Mouse (Mus musculus): ENCODE results near the gene Tubb4a.
"Not testable (repeated sequence)": the region's sequence is repeated elsewhere in the genome, so short reads cannot be mapped to it uniquely, and the experiment has no call there.

Tubb4a gene

GRCm38 (mm10) chr17:57058891-57059485 is 28.6 kb downstream of the Tubb4a start, which contains the start of gene Crb3:
Gene Crb3 (plus strand): TSS chr17:57059105.
- DNase-seq (ENCODE audit: low read depth, low spot score) = no peak

- DNase-seq (ENCODE audit: low read depth, low spot score) = no peak
These were observed 31.3 kb downstream of the Tubb4a start for GRCm38 (mm10) chr17:57056246-57056645.

GRCm38 (mm10) chr17:57051679-57052078 is 35.9 kb downstream of the Tubb4a start:
- not testable (repeated sequence) for DNase-seq (ENCODE audit: low read depth, low spot score)

GRCm38 (mm10) chr17:57048816-57049215 is 38.8 kb downstream of the Tubb4a start:
- no peak for DNase-seq (ENCODE audit: low read depth, low spot score)

GRCm38 (mm10) chr17:57047406-57047805 is 40.2 kb downstream of the Tubb4a start:
- DNase-seq (ENCODE audit: low read depth, low spot score) = no peak

GRCm38 (mm10) chr17:57041554-57041953 is 46.0 kb downstream of the Tubb4a start, which contains the start of gene Slc25a41:
Gene Slc25a41 (minus strand): TSS chr17:57041654.
- DNase-seq (ENCODE audit: low read depth, low spot score) = no peak

- no peak for DNase-seq (ENCODE audit: low read depth, low spot score)
These were observed 48.6 kb downstream of the Tubb4a start for GRCm38 (mm10) chr17:57038978-57039377.

GRCm38 (mm10) chr17:57032854-57033253 is 54.7 kb downstream of the Tubb4a start:
- no peak for DNase-seq (ENCODE audit: low read depth, low spot score)

GRCm38 (mm10) chr17:57031661-57032420 is 55.7 kb downstream of the Tubb4a start:
- peak; percentile 100 for DNase-seq (ENCODE audit: low read depth, low spot score)

- no peak for DNase-seq (ENCODE audit: low read depth, low spot score)
These were observed 56.5 kb downstream of the Tubb4a start, which contains the start of gene Khsrp for GRCm38 (mm10) chr17:57030931-57031660. Gene Khsrp (minus strand): TSS chr17:57031522.
